Mouse (Mus musculus): ENCODE measurements at regions not wholly inside any gene's neighbourhood (a gene's known extent, or its start where the extent isn't known, plus 50 kb on each side); places are given as distances from the start of the nearest gene placed in this dataset.

GRCm38 (mm10) chr2:50793067-50793466, 355.8 kb downstream of the Rnd3 start:
- TF ChIP-seq E2F4 (IDR thresholded peaks at IDR 0.05; ENCODE audit: insufficient read depth) (no peak), POLR2AphosphoS2 (IDR thresholded peaks at IDR 0.05; ENCODE audit: insufficient read length, low read depth) (no peak), CEBPB (IDR thresholded peaks at IDR 0.05; ENCODE audit: insufficient read depth, poor library complexity, severe bottlenecking) (no peak), TCF3 (IDR thresholded peaks at IDR 0.05; ENCODE audit: insufficient read length, low read depth) (no peak), POLR2A (IDR thresholded peaks at IDR 0.05; ENCODE audit: insufficient read length, low read depth) (no peak), USF1 (IDR thresholded peaks at IDR 0.05; ENCODE audit: low read depth) (no peak), REST (IDR thresholded peaks at IDR 0.05; ENCODE audit: insufficient read depth, insufficient read length) (no peak), SRF (IDR thresholded peaks at IDR 0.05; ENCODE audit: control insufficient read depth, insufficient read length, low read depth) (no peak)

Measured in myocyte (in vitro differentiated cells).